Mouse (Mus musculus) stomach, embryonic 16.5 days (tissue): ENCODE data around the gene Evx2. TPM values are rescaled to one million over a fixed set of nuclear protein-coding genes. Genes with fewer than 3 reads are reported as not detected.

Source experiments
- ATAC-seq: fragments of 200-750 bp; cut with Nextera tagmentation; 2 replicates; pipeline ENCODE4 v1.8.0; 2017; ENCODE audit warnings: moderate number of reproducible peaks, moderate TSS enrichment; ENCODE audit not compliant: insufficient read depth, low FRiP score
- H3K27ac ChIP-seq: fragments of 300-500 bp; sonication (generic); 2 replicates; pipeline ENCODE4 v1.5.1; 2014; ENCODE audit warnings: low read length
- H3K27me3 ChIP-seq: fragments of 300-500 bp; sonication (generic); 2 replicates; pipeline ENCODE4 v1.6.1; 2014; ENCODE audit warnings: low read length, control low read depth, mixed read lengths; ENCODE audit not compliant: control insufficient read depth, insufficient read depth
- H3K36me3 ChIP-seq: fragments of 300-500 bp; sonication (generic); 2 replicates; pipeline ENCODE4 v1.6.1; 2014; ENCODE audit warnings: low read length; ENCODE audit not compliant: control insufficient read depth, insufficient read depth
- H3K4me1 ChIP-seq: fragments of 300-500 bp; sonication (generic); 2 replicates; pipeline ENCODE4 v1.6.1; 2014; ENCODE audit warnings: low read length, control low read depth, mixed read lengths; ENCODE audit not compliant: control insufficient read depth, insufficient read depth
- H3K4me2 ChIP-seq: fragments of 300-500 bp; sonication (generic); 2 replicates; pipeline ENCODE4 v1.6.1; 2014; ENCODE audit warnings: low read depth, low read length, mixed read lengths
- H3K4me3 ChIP-seq: fragments of 300-500 bp; sonication (generic); replicated peaks from 2 replicates; pipeline ENCODE4 v1.5.1; 2014; ENCODE audit warnings: mild to moderate bottlenecking, low read length
- H3K9ac ChIP-seq: fragments of 300-500 bp; sonication (generic); 2 replicates; pipeline ENCODE4 v1.6.1; 2014; ENCODE audit warnings: low read length
- H3K9me3 ChIP-seq: fragments of 300-500 bp; sonication (generic); replicated peaks from 2 replicates; pipeline ENCODE4 v1.6.1; 2016; ENCODE audit warnings: low read length, control low read depth; ENCODE audit not compliant: control insufficient read depth
- WGBS: fragments of 180-500 bp; shearing (Covaris S2); extraction: QIAGEN DNeasy Blood & Tissue Kit; methylation state at CpG from one replicate; pipeline ENCODE4 v1.1.7; 2014; 5-methylcytosine and 5-hydroxymethylcytosine counted together
- polyA plus RNA-seq: library from polyadenylated mRNA; unstranded; fragments of >200 nt; fragmentation: Nextera tagmentation; extraction: Ambion mirVana; gene quantifications from 2 replicates; pipeline ENCODE4 v1.2.1, GENCODE M21; 2015

The Evx2 gene
- polyA plus RNA-seq, 1 experiment from 2014 or later = not detected

GRCm38 (mm10) chr2:74683471-74683951 lies 24.2 kb upstream of the Evx2 start:
- H3K9me3 ChIP-seq = no peaks in the 10 kb centered on the region
- H3K27ac ChIP-seq = no peak overlapping the region
- H3K9ac ChIP-seq = no peak overlapping the region
- no peak overlapping the region for H3K4me3 ChIP-seq
- no peak for ATAC-seq
- H3K36me3 ChIP-seq = no peaks in the 10 kb centered on the region
- H3K4me1 ChIP-seq = peaks cover 10% of the 10 kb centered on the region
- 1% methylated on average over 18 of the region's 18 CpGs for WGBS
- peaks cover 93% of the 10 kb centered on the region for H3K27me3 ChIP-seq
- no peak overlapping the region for H3K4me2 ChIP-seq

- H3K36me3 ChIP-seq = no peaks in the 10 kb centered on the region
- peaks cover 93% of the 10 kb centered on the region for H3K27me3 ChIP-seq
- H3K4me1 ChIP-seq = peaks cover 10% of the 10 kb centered on the region
- 2% methylated on average over 35 of the region's 51 CpGs for WGBS
- no peak for ATAC-seq
- H3K9me3 ChIP-seq = no peaks in the 10 kb centered on the region
- peak overlapping the region; percentile 25; the same call in 1 of the 2 replicates for H3K4me2 ChIP-seq
- H3K9ac ChIP-seq = no peak overlapping the region
- no peak overlapping the region for H3K27ac ChIP-seq
- peak overlapping the region; percentile 21 for H3K4me3 ChIP-seq
Observed at GRCm38 (mm10) chr2:74682796-74683195, 23.4 kb upstream of the Evx2 start.

GRCm38 (mm10) chr2:74681594-74682531 lies 22.5 kb upstream of the Evx2 start:
- Histone ChIP-seq H3K9me3 (no peaks in the 10 kb centered on the region), H3K4me1 (peaks cover 10% of the 10 kb centered on the region), H3K4me3 (peak overlapping the region; percentile 21), H3K9ac (no peak overlapping the region), H3K36me3 (no peaks in the 10 kb centered on the region), H3K27ac (no peak overlapping the region), H3K4me2 (peak overlapping the region; percentile 25), H3K27me3 (peaks cover 92% of the 10 kb centered on the region)
- 1% methylated on average over 78 of the region's 78 CpGs for WGBS
- ATAC-seq = peak; percentile 57; the same call in 1 of the 2 replicates

- Histone ChIP-seq H3K36me3 (no peaks in the 10 kb centered on the region), H3K27me3 (peaks cover 96% of the 10 kb centered on the region), H3K9ac (no peak overlapping the region), H3K27ac (no peak overlapping the region), H3K4me3 (no peak overlapping the region), H3K9me3 (no peaks in the 10 kb centered on the region), H3K4me1 (peaks cover 10% of the 10 kb centered on the region), H3K4me2 (no peak overlapping the region)
- WGBS = 4% methylated on average over 21 of the region's 21 CpGs
- ATAC-seq = no peak
Observed at GRCm38 (mm10) chr2:74680561-74681398, 21.4 kb upstream of the Evx2 start.

- Histone ChIP-seq H3K4me2 (no peak overlapping the region), H3K36me3 (no peaks in the 10 kb centered on the region), H3K9ac (no peak overlapping the region), H3K27ac (no peak overlapping the region), H3K9me3 (no peaks in the 10 kb centered on the region), H3K27me3 (peaks cover 98% of the 10 kb centered on the region), H3K4me3 (no peak overlapping the region), H3K4me1 (peaks cover 10% of the 10 kb centered on the region)
- no peak for ATAC-seq
- 2% methylated on average over 23 of the region's 23 CpGs for WGBS
Observed at GRCm38 (mm10) chr2:74679980-74680379, 20.6 kb upstream of the Evx2 start.

- Histone ChIP-seq H3K9ac (no peak overlapping the region), H3K4me1 (peaks cover 10% of the 10 kb centered on the region), H3K36me3 (no peaks in the 10 kb centered on the region), H3K4me2 (no peak overlapping the region), H3K9me3 (no peaks in the 10 kb centered on the region), H3K4me3 (no peak overlapping the region), H3K27ac (no peak overlapping the region), H3K27me3 (peaks cover 98% of the 10 kb centered on the region)
- no peak for ATAC-seq
- WGBS = 2% methylated on average over 26 of the region's 26 CpGs
Observed at GRCm38 (mm10) chr2:74679596-74679971, 20.2 kb upstream of the Evx2 start.

GRCm38 (mm10) chr2:74678891-74679595 lies 19.7 kb upstream of the Evx2 start, which contains the start of gene Hoxd11:
Gene Hoxd11, plus strand, starts transcription at chr2:74679557.
- H3K9me3 ChIP-seq = no peaks in the 10 kb centered on the region
- H3K9ac ChIP-seq = no peak within 1 kb of the TSS
- peaks cover 98% of the 10 kb centered on the region for H3K27me3 ChIP-seq
- no peak for ATAC-seq
- H3K4me2 ChIP-seq = no peak within 1 kb of the TSS
- WGBS = 3% methylated on average over 15 of the region's 15 CpGs
- no peak within 1 kb of the TSS for H3K4me3 ChIP-seq
- no peaks in the 10 kb centered on the region for H3K36me3 ChIP-seq
- no peak within 1 kb of the TSS for H3K27ac ChIP-seq
- H3K4me1 ChIP-seq = peaks cover 10% of the 10 kb centered on the region

GRCm38 (mm10) chr2:74677106-74677505 lies 17.7 kb upstream of the Evx2 start:
- ATAC-seq = no peak
- Histone ChIP-seq H3K27me3 (peaks cover 98% of the 10 kb centered on the region), H3K9ac (no peak overlapping the region), H3K27ac (no peak overlapping the region), H3K9me3 (no peaks in the 10 kb centered on the region), H3K4me3 (no peak overlapping the region), H3K4me2 (no peak overlapping the region), H3K36me3 (no peaks in the 10 kb centered on the region), H3K4me1 (peaks cover 9% of the 10 kb centered on the region; the same call in 1 of the 2 replicates)
- WGBS = 15% methylated on average over 2 of the region's 2 CpGs
